Mouse (Mus musculus) spleen, postnatal 4 days (tissue): ENCODE measurements around the gene Akirin2.
"Not testable (repeated sequence)": the region's sequence is repeated elsewhere in the genome, so short reads cannot be mapped to it uniquely, and the experiment has no call there.

Source experiments
- DNase-seq, 2 experiments: peaks; one replicate each; pipeline ENCODE4 v3.0.0; 2022; ENCODE audit warnings: low spot score in 2 of 2

Gene Akirin2

GRCm38 (mm10) chr4:34550748-34551097, at the start of gene Akirin2:
TSS of gene Akirin2 (plus strand) at chr4:34550937.
- no peak for DNase-seq

GRCm38 (mm10) chr4:34510305-34510704, 40.4 kb upstream of the Akirin2 start:
- no peak for DNase-seq

GRCm38 (mm10) chr4:34522846-34523245, 27.9 kb upstream of the Akirin2 start:
- peak in 1 of 2 experiments; percentile 39 for DNase-seq

- DNase-seq = no peak
Measured at GRCm38 (mm10) chr4:34523586-34523985, 27.2 kb upstream of the Akirin2 start.

- DNase-seq = no peak
Measured at GRCm38 (mm10) chr4:34526771-34527170, 24.0 kb upstream of the Akirin2 start.

- peak in 1 of 2 experiments; percentile 21 for DNase-seq
Measured at GRCm38 (mm10) chr4:34528430-34529100, 22.2 kb upstream of the Akirin2 start.

- no peak for DNase-seq
Measured at GRCm38 (mm10) chr4:34529379-34529778, 21.4 kb upstream of the Akirin2 start.

- peak in 1 of 2 experiments; percentile 11 for DNase-seq
Measured at GRCm38 (mm10) chr4:34529941-34530340, 20.8 kb upstream of the Akirin2 start.

- peak; percentile 96 to 97 for DNase-seq
Measured at GRCm38 (mm10) chr4:34549981-34550747, 573 bp upstream of the Akirin2 start.

GRCm38 (mm10) chr4:34551098-34551809, 517 bp downstream of the Akirin2 start:
- DNase-seq = peak; percentile 39 to 76

- no peak for DNase-seq
Measured at GRCm38 (mm10) chr4:34551966-34552365, 1.2 kb downstream of the Akirin2 start.

GRCm38 (mm10) chr4:34554596-34554995, 3.9 kb downstream of the Akirin2 start:
- no peak for DNase-seq

GRCm38 (mm10) chr4:34555604-34556003, 4.9 kb downstream of the Akirin2 start:
- no peak for DNase-seq

GRCm38 (mm10) chr4:34556183-34556582, 5.4 kb downstream of the Akirin2 start:
- DNase-seq = no peak

GRCm38 (mm10) chr4:34560971-34561370, 10.2 kb downstream of the Akirin2 start:
- DNase-seq = peak; percentile 55 to 72

- DNase-seq = no peak
Measured at GRCm38 (mm10) chr4:34566226-34566625, 15.5 kb downstream of the Akirin2 start.

- DNase-seq = no peak
Measured at GRCm38 (mm10) chr4:34572876-34573275, 22.1 kb downstream of the Akirin2 start.

GRCm38 (mm10) chr4:34577028-34577427, 26.3 kb downstream of the Akirin2 start:
- DNase-seq = no peak

- DNase-seq = no peak
Measured at GRCm38 (mm10) chr4:34579215-34579614, 28.5 kb downstream of the Akirin2 start.

GRCm38 (mm10) chr4:34581489-34581888, 30.8 kb downstream of the Akirin2 start:
- not testable (repeated sequence) for DNase-seq

- DNase-seq = no peak
Measured at GRCm38 (mm10) chr4:34581990-34582389, 31.3 kb downstream of the Akirin2 start.

GRCm38 (mm10) chr4:34582476-34582875, 31.7 kb downstream of the Akirin2 start:
- DNase-seq = no peak
